Mouse (Mus musculus) lung, embryonic 14.5 days (tissue): ENCODE measurements at regions not wholly inside any gene's neighbourhood (a gene's known extent, or its start where the extent isn't known, plus 50 kb on each side); places are given as distances from the start of the nearest gene placed in this dataset.

Experiments used
- ATAC-seq: fragments of 200-750 bp; cut with Nextera tagmentation; 2 replicates; pipeline ENCODE4 v1.8.0; 2017; ENCODE audit warnings: mild to moderate bottlenecking, moderate TSS enrichment, moderate library complexity; ENCODE audit not compliant: insufficient read depth
- DNase-seq: peaks from one replicate; pipeline ENCODE4 v3.0.0-alpha.2; 2015
- H3K27ac ChIP-seq: fragments of 300-500 bp; sonication (generic); 2 replicates; pipeline ENCODE4 v1.5.1; 2014; ENCODE audit warnings: low read depth, mild to moderate bottlenecking, moderate library complexity
- H3K27me3 ChIP-seq: fragments of 300-500 bp; sonication (generic); 2 replicates; pipeline ENCODE4 v1.6.1; 2014; ENCODE audit warnings: low read length, control low read depth; ENCODE audit not compliant: insufficient read depth
- H3K36me3 ChIP-seq: fragments of 300-500 bp; sonication (generic); 2 replicates; pipeline ENCODE4 v1.6.1; 2014; ENCODE audit warnings: control low read depth; ENCODE audit not compliant: insufficient read depth
- H3K4me1 ChIP-seq: fragments of 300-500 bp; sonication (generic); 2 replicates; pipeline ENCODE4 v1.6.1; 2014; ENCODE audit warnings: antibody characterized with exemption, control low read depth; ENCODE audit not compliant: insufficient read depth
- H3K4me2 ChIP-seq: fragments of 300-500 bp; sonication (generic); 2 replicates; pipeline ENCODE4 v1.6.1; 2014; ENCODE audit warnings: mild to moderate bottlenecking
- H3K4me3 ChIP-seq: fragments of 300-500 bp; sonication (generic); 2 replicates; pipeline ENCODE4 v1.5.1; 2014; ENCODE audit warnings: low read depth, low read length
- H3K9ac ChIP-seq: fragments of 300-500 bp; sonication (generic); 2 replicates; pipeline ENCODE4 v1.6.1; 2014
- H3K9me3 ChIP-seq: fragments of 300-500 bp; sonication (generic); 2 replicates; pipeline ENCODE4 v1.6.1; 2016; ENCODE audit warnings: low read depth, low read length, control low read depth
- CTCF ChIP-seq: IDR thresholded peaks from 2 replicates; pipeline ENCODE4 v1.5.1; 2016; ENCODE audit warnings: antibody characterized with exemption, low read depth
- WGBS: fragments of 180-500 bp; shearing (Covaris S2); extraction: QIAGEN DNeasy Blood & Tissue Kit; methylation state at CpG from one replicate; pipeline ENCODE4 v1.1.7; 2014; 5-methylcytosine and 5-hydroxymethylcytosine counted together

GRCm38 (mm10) chr8:12492461-12492860, 80.4 kb upstream of the Spaca7 start:
- H3K4me2 ChIP-seq, result no peak overlapping the region
- no peaks in the 10 kb centered on the region for H3K4me1 ChIP-seq
- no peak for TF ChIP-seq CTCF
- H3K27me3 ChIP-seq, result no peaks in the 10 kb centered on the region
- H3K27ac ChIP-seq, result no peak overlapping the region
- H3K4me3 ChIP-seq, result no peak overlapping the region
- 62% methylated on average over 2 of the region's 2 CpGs for WGBS
- DNase-seq, result no peak
- H3K9me3 ChIP-seq, result no peaks in the 10 kb centered on the region
- no peaks in the 10 kb centered on the region for H3K36me3 ChIP-seq
- ATAC-seq, result no peak
- no peak overlapping the region for H3K9ac ChIP-seq

DNA sequence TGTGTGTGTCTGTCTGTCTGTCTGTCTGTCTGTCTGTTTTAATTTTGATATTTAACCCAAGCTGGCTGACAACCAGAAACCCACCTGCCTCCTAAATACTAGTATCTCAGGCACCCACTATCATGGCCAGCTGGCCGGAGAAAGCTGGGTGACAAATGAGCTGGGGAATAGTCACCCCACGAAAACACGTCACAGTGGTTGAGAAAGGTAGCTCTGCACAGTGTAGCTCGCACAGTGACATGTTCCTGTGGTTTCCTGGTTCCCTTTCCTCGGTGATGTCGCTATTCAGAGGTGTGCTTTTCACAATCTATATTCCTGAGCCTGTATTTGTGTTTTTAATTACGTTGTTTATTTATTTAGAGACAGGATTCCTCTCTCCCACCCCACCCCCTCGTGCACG, 78.3 kb upstream of the Spaca7 start:
- Histone ChIP-seq H3K4me1 (no peaks in the 10 kb centered on the region), H3K4me3 (no peak overlapping the region), H3K36me3 (no peaks in the 10 kb centered on the region), H3K27ac (no peak overlapping the region), H3K27me3 (peaks cover 12% of the 10 kb centered on the region; the same call in 1 of the 2 replicates), H3K9me3 (no peaks in the 10 kb centered on the region), H3K9ac (no peak overlapping the region), H3K4me2 (no peak overlapping the region)
- no peak for TF ChIP-seq CTCF
- no peak for ATAC-seq
- WGBS, result 57% methylated on average over 9 of the region's 9 CpGs
- no peak for DNase-seq

DNA sequence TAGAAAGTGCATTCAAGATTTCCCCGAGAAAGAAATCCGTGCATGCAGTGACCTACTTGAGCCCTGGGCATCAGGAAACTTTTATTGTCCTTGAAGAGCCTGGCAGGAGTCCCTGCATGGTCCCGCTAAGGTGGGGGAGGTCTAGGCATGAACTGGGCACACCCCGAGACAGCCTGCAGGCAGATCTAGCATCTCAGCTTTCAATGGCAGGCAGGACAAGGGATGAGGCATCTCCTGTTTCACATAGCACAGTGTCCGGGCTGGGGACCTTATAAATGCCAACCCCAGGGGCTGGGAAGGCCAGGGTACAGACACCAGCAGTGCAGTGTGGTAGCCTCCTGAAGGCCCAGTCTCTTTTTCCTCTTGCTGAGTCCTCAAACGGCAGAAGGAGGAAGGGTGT, 75.4 kb upstream of the Spaca7 start:
- Histone ChIP-seq H3K27ac (no peak overlapping the region), H3K9me3 (no peaks in the 10 kb centered on the region), H3K4me1 (no peaks in the 10 kb centered on the region), H3K4me2 (no peak overlapping the region), H3K4me3 (no peak overlapping the region), H3K9ac (no peak overlapping the region), H3K36me3 (no peaks in the 10 kb centered on the region), H3K27me3 (peaks cover 40% of the 10 kb centered on the region)
- 8% methylated on average over 6 of the region's 6 CpGs for WGBS
- DNase-seq, result no peak
- no peak for ATAC-seq
- no peak for TF ChIP-seq CTCF

DNA sequence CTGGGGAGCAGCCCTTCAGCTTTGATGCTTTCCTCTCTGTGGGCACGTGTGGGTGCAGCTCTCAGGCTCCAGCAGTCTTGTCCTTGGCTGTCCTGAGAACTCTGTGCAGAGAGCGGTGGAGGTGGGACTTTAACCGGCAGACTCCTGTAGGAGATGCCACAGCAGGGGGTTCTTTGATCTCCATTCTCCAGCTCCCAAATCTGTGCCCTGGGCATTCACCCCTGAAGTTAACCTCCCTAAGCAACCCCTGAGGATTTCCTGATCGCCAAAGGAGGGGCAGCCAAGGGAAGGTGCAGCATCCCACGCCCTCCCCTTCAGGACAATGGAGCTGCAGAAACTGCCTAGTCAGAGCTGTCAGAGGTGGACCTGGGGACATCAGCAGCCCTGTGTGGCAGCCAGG, 73.2 kb upstream of the Spaca7 start:
- no peak overlapping the region for H3K4me2 ChIP-seq
- H3K27me3 ChIP-seq, result peaks cover 63% of the 10 kb centered on the region
- H3K4me3 ChIP-seq, result no peak overlapping the region
- no peaks in the 10 kb centered on the region for H3K4me1 ChIP-seq
- no peak for ATAC-seq
- no peaks in the 10 kb centered on the region for H3K9me3 ChIP-seq
- no peak for TF ChIP-seq CTCF
- no peak overlapping the region for H3K27ac ChIP-seq
- H3K36me3 ChIP-seq, result no peaks in the 10 kb centered on the region
- DNase-seq, result no peak
- H3K9ac ChIP-seq, result no peak overlapping the region
- 13% methylated on average over 5 of the region's 5 CpGs for WGBS

- no peak for ATAC-seq
- 52% methylated on average over 3 of the region's 3 CpGs for WGBS
These were observed 72.5 kb upstream of the Spaca7 start for GRCm38 (mm10) chr8:12500291-12500690.

GRCm38 (mm10) chr8:12501824-12502223, 71.0 kb upstream of the Spaca7 start:
- no peak for ATAC-seq
- no peaks in the 10 kb centered on the region for H3K9me3 ChIP-seq
- H3K4me2 ChIP-seq, result peak overlapping the region; percentile 55
- WGBS, result 3% methylated on average over 11 of the region's 11 CpGs
- TF ChIP-seq CTCF, result no peak
- no peaks in the 10 kb centered on the region for H3K4me1 ChIP-seq
- H3K27ac ChIP-seq, result no peak overlapping the region
- peak overlapping the region; percentile 17; the same call in 1 of the 2 replicates for H3K4me3 ChIP-seq
- no peak overlapping the region for H3K9ac ChIP-seq
- H3K36me3 ChIP-seq, result no peaks in the 10 kb centered on the region
- no peak for DNase-seq
- peaks cover 76% of the 10 kb centered on the region for H3K27me3 ChIP-seq

More at GRCm38 (mm10) chr8:12500291-12500690, 72.5 kb upstream of the Spaca7 start:
- H3K36me3 ChIP-seq, result no peaks in the 10 kb centered on the region
- no peak overlapping the region for H3K27ac ChIP-seq
- TF ChIP-seq CTCF, result no peak
- no peak overlapping the region for H3K4me3 ChIP-seq
- H3K4me1 ChIP-seq, result no peaks in the 10 kb centered on the region
- H3K4me2 ChIP-seq, result no peak overlapping the region
- DNase-seq, result no peak
- no peaks in the 10 kb centered on the region for H3K9me3 ChIP-seq
- H3K27me3 ChIP-seq, result peaks cover 69% of the 10 kb centered on the region
- no peak overlapping the region for H3K9ac ChIP-seq

DNA sequence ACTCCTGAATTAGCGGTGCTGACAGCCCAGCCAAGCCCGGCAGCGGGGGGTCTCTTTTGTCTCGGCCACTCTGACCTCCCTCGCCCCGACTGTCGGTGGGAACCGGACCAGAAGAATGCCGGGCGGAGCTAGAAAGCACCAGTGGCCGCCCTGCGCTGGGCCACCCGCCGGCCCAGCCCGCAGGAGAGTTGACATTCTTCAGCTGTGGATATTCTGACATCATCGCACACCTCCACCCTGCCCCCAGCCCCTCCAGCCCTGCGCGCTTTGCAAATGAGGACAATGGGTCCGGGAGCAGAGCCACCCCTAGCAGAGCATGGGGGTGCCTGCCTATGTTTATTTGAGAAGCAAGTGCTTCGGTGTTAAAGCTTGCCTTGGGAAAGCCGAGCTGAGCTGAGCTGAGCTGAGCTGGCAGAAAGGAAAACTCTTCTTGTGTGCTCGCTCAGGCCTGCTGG, 70.5 kb upstream of the Spaca7 start:
- 0% methylated on average over 22 of the region's 22 CpGs for WGBS
- no peak for TF ChIP-seq CTCF

DNA sequence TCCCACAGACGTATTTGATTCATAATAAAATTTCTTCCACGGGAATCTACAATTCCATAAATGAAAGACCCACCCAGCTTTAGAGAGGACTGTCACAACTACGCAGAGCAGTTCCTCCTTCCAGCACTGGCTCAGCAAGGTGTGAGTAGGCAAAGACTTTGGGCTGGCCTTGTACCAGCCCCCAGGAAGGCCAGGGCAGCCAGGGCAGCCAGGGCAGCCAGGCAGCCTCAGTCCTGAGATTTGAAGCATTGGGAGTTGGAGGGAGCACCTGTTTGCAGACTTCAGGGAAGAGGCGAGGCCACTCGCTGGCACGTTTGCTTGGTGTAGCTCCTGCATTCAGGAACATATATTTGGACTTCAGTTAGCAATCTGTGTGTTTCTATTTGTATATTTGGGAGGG, 70.0 kb upstream of the Spaca7 start:
- DNase-seq (no peak), ATAC-seq (no peak)
- Histone ChIP-seq H3K36me3 (no peaks in the 10 kb centered on the region), H3K9me3 (no peaks in the 10 kb centered on the region), H3K27me3 (peaks cover 73% of the 10 kb centered on the region), H3K4me3 (peak overlapping the region; percentile 17), H3K9ac (no peak overlapping the region), H3K4me2 (peak overlapping the region; percentile 55), H3K27ac (no peak overlapping the region), H3K4me1 (no peaks in the 10 kb centered on the region)
- WGBS, result 11% methylated on average over 6 of the region's 6 CpGs
- no peak for TF ChIP-seq CTCF

More for the DNA sequence above, 70.5 kb upstream of the Spaca7 start:
- Histone ChIP-seq H3K4me3 (peak overlapping the region; percentile 17), H3K9me3 (no peaks in the 10 kb centered on the region), H3K9ac (no peak overlapping the region; the same call in 1 of the 2 replicates), H3K4me2 (peak overlapping the region; percentile 55), H3K4me1 (no peaks in the 10 kb centered on the region), H3K27ac (no peak overlapping the region), H3K36me3 (no peaks in the 10 kb centered on the region), H3K27me3 (peaks cover 76% of the 10 kb centered on the region)
- peak; percentile 27 for DNase-seq
- peak; percentile 60 for ATAC-seq
